Mouse (Mus musculus) embryo, embryonic 10 days (tissue): ENCODE data around the gene Etnppl.

Experiments used
- DNase-seq: peaks from one replicate; pipeline ENCODE4 v3.0.0-alpha.2; 2015; ENCODE audit warnings: low spot score

The Etnppl gene

DNA sequence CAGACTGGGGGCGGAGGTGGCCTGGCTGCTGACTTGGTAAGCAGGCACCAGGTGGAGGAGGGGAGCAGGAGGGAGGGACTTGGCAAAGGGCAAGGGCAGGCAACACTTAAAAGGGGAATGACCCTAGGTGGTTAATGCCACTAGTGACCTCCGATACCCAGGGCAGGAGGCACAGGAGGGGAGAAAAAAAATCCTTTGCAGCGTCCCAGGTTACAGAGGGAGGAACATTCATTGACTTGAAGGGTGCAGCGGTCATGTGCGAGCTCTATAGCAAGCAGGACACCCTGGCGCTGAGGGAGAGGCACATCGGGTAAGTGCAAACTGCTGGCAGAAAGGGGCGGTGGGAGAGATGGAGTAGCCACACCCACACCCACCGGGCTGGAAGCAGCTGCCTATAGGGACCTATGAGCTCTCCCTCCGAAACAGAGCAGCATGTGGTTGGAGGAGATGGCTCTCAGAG lies at the start of gene Etnppl:
Etnppl (plus strand) TSS at position 10 of the 460 bp plus-strand sequence.
- peak; percentile 67 for DNase-seq

DNA sequence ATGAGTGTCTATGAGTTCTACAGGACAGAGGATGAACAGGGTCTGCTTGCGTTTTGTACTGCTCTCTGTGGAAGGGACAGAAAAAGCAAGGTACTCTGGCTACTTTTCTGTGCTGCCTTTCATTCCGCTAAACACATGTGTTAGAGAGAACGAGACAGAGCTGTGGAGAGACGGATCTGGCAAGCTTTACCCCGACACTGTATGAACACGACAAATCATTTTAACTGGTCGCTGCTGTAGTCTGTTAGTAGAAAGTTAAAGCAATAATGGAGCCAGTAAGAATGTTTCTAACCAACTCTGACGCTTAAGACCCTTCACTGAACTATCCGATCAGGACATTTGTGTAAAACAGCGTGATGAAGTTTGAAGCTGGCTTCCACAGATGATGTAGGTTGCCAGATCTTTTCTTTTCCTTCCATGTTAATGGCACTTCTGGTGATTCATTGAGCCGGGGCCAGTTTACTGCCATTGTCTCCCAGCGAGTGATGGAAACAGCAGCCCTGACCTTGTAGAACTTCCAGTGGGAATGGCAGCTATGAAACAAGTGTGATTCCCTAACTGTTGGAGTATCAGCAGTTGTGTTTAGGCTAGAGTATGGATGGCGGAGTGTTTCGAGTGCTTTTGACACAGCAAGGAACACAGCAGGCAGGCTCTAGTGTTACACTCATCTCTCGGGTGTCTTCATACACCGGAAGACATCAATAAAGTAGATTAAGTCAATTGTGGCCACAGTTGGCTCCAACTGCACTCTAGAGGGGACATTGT lies 48.7 kb upstream of the Etnppl start:
- no peak for DNase-seq

DNA sequence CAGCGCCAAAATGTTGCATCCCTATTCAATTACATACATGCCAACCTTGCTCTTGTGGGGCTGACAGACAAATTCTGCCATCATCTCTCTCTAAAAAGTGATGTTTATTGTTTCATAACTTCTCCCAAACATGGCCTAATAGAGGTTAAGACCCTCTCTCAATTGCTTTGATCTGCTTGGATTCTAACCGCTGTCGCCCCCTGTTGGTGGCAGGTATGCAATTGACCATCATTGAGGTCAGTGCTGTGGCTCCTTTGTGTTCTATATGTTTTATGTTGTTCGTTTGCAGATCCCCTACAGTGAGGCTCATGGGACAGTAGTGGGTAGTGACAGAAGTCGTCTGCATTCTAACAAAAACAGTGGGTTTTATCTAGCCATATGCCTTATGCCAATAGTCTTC lies 44.0 kb upstream of the Etnppl start:
- no peak for DNase-seq

DNA sequence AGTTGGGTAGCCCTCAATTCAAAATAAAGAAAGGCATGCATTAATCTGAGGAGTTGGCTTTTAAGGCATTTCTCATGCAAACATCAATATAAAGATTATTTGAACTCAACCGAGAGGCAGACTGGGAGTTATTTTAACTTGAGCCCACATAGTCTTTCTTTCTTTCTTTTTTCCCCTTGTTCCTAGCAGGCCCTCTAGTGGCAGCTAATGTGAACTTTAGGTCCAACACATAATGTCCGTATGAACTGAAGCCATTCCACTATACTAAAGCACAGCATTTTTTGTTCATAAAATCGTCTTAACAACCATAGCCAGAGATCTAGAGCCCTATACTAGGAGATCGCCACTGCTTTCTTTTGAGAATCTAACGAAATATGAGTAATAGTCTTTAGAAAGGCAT lies 42.6 kb upstream of the Etnppl start:
- DNase-seq, result peak; percentile 76

DNA sequence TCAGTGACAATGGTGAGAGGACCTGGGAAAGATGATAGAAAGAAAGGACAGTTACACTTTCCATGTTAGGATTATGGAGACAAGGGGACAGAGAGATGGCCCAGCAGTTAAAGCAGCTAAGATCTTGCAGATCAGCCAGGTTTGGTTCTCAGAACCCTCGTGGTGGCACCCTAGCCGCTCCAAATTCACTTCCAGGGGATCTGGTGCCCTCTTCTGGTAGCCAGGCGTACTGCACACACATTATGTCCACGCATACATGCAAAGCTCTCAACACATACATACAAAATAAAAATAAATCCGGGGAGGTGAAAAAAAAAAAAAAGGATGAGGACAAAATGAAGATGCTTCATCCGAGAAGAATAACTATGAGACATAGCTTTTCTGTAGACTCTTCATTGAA lies 40.6 kb upstream of the Etnppl start:
- DNase-seq, result peak; percentile 49

DNA sequence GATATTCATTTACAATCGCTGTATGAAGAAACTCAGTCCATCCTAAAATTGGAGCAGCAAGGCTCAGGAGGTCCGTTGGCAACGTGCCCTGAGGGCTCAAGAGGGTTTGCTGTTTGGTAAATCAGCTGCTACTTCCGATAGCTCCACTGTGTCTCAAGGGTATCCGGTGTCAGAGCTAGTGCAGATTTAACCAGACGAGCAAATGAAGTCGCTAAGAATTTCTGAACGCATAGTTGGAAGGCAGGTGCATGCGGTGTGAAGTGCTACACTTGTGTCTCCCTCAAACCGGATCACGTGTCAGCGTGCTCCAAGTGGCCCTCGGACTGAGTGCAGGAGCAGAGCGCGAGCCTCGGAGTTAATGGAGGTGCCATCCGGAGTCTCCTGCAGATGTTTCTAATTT lies 37.7 kb upstream of the Etnppl start:
- peak; percentile 38 for DNase-seq

DNA sequence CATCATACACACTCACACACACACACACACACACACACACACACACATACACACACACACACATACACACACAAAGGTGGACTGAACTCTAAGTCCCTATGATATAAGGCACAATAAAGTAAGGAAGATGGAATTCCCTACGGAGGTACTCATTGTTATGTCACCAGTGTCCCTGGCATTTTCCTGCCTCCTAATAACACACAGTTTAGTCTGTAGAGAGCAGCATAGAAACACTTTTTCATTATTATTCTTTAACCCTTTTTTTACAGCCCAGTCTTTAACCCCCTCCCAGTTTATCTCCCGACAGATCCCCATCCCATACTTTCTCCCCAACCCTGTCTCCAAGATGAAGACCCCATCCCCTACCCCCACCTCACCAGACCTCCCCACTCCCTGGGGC lies 35.7 kb upstream of the Etnppl start:
- no peak for DNase-seq

DNA sequence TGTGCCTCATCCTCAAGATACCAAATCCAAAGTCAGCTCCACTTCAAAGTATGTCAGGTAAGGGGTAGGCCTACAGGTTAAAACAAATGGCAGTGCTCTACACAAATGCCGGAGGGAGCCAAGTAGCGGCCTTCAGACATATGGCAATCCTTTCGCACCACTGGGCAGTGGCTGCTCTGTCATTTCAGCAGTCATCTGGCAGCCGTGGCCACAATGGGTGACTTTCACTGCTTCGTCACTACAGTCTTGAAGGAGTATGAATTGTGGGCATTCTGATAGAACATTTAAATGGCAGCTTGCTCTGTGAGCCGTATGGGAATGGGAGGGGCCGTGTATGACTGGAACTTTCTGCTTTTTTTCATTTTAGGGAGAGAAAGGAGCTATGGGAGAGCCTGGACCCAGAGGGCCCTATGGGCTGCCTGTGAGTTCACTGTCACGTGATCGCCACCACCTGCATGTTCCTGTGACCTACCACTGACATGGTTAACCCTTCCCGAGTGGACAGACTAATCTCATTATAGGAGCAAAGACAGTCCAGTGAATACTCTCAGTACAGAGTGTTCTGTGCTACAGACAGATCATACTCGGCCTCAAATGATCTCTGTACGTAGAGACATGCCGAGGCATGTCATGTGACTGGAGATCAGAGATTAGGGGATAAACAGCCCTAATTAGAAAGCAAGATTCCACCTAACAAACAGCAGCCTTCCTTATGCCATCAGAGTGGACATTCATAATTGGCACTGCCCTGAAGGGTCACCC lies 34.2 kb upstream of the Etnppl start:
- DNase-seq, result no peak

DNA sequence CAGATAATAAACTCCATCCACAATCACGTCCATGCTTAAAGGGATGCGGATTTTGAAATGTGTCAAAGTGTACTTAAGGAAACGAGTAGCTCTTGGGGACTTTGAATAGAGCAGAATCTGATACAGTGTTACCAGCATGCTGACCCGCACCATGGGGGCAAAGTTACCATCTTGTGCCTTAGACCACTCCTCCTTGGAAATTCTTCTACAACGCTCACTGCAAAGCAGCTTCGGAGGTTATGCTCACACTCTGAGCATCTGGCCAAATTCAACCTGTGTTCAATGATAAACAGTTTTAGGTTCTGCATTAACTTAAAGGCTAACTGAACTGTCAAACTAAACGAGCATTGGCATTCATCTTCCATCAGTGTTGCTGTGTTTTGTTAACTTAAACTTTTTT lies 33.2 kb upstream of the Etnppl start:
- no peak for DNase-seq

DNA sequence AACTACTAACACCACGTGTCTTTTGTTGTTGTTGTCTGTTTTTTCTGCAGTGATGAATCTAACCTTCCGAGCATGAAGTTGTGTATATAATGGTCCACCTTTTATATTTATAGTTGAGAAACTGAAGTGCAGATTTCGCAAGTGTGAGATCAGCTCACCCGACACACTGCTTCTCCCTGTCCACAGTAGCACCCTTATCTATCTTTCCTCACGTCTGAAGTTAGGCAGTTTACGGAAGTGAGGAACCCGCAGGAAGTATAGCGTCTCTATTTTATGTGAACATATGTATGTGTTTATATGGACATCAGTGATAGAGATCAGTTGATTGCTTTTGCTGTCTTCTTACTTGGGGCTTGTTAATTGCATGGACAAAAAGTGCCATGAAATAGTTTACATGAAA lies 22.2 kb upstream of the Etnppl start:
- no peak for DNase-seq

DNA sequence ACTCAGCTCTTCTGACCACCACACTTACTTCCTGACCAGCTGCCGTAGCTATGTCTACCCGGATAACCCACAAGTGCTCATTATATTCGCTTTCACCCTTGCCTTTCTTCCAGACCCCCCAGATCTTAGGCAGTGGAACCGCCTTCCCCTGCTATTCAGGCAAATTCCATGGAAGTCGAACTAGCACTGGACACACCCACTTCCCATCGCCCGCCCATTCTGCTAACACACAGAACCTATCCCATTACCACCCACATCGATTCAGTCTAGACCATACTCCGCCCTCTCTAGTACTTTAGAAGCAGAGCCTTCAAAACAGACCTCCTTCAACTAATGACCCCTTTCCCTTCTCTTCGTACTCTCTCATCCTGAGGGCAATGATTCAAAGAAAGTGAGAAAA lies 15.8 kb upstream of the Etnppl start:
- DNase-seq, result no peak

DNA sequence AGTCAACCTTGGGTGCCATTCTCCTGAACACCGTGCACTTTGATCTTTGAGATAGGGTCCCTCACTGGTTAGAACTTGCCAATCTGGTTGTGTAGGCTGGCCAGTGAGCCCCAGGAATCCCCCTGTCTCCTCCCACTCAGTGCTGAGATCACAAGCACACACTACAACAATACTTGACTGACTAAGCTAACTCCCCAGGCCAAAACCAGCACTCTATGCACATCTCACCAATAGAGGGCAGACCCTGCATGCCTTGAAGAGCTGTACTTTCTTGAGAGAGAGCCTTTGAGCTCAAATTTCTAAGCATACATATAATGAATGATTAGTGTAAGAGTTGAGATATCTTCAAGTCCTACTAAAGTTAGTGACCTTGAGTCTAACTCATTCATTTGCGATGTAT lies 9.3 kb upstream of the Etnppl start:
- peak; percentile 57 for DNase-seq

DNA sequence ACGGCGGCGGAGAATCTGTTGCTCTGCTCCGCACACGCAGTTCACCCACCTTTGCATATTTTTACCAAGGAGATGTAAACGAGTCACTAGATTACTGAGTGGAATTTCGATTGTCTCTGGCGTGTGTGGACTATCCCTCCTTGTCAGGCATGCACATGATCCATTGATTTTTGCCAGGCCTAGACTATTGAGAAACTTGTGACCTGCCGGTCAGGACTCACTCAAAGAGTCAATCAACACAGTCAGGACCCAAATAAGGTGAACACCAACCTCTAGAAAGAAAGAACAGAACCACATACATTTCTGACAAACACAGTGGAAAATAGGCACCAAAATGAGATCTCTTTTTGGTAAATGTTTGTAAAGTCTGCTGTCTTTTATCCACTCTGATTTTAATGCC lies 2.8 kb upstream of the Etnppl start:
- no peak for DNase-seq

DNA sequence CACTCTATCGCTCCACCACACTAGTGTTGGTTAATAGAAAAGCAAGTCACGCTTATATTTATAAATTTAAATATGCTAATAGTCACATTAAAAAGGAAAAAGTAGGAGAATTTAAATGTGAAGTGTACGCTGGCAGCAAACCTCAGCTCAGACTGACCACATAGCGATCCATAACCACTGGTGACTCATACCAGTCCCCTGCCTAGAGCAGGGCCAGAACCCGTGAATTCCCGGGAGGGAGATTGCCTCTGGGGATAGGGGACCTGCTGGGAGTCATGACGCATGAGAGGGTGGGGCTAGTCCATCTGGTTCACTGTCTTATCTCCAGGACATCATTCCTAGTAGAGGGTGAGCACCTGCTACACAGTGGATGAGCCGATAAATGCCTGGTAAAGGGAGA lies 1.6 kb upstream of the Etnppl start:
- DNase-seq, result no peak

DNA sequence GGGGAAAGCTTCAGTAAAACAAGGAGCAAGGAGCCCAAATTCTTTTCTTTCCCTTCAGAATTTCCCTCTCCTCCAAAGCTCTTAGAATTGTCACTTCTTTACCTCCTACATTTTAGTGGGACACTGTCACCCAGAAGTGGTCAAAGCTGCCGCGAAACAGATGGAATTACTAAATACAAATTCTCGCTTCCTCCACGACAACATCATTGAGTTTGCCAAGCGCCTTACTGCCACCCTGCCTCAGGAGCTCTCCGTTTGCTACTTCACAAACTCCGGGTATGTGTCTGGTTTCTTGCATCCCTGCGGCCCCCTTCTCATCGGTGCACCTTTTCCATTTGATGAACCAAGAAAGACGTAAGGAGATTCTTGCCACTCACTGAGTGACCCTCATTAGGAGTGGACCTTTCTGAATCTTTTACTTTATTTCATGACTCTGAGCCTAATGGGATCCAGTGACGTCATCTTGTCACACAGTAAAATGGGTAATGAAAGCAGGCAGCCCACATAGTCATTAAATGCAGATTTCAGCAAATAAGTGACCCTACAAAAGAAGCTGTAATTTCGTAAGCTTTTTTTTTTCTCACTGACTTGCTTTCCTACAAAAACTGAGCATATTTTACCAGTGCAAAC lies 3.4 kb downstream of the Etnppl start:
- DNase-seq, result no peak

DNA sequence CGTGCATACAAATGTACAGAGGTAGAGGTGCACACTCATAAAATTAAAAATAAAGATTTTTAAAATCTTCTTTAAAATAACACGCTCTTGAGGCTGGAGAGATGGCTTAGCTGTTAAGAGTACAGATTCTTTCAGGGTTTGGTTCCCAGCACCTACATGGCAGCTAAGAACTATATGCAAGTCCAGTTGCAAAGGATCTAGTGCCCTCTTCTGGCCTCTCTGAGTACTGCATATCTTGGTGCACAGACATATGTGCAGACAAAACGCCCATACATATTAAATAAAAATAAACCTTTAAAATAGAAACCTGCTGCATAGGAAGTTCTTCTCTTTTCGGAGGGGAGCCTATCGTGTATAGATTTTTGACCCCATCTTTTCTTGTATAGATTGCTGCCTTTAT lies 11.1 kb downstream of the Etnppl start:
- DNase-seq, result no peak

DNA sequence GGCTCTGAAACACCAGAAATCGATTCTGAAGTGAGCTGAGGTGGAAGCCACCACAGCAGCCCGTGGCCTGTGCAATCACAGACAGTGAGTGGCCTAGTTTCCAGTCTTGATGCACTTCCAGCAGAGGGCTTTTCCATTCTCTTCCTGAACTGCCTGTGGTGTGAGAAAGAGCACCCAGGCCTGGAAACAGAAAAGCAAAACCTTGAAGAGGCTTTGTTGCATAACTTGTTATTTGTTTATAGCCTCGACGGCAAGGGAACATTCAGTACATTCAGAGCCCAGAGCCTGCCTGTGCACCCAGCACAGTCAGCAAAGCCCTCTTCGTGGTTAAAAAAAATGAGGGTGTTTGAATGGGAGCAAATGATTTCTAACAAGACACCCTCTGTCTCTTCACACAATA lies 16.6 kb downstream of the Etnppl start:
- no peak for DNase-seq

DNA sequence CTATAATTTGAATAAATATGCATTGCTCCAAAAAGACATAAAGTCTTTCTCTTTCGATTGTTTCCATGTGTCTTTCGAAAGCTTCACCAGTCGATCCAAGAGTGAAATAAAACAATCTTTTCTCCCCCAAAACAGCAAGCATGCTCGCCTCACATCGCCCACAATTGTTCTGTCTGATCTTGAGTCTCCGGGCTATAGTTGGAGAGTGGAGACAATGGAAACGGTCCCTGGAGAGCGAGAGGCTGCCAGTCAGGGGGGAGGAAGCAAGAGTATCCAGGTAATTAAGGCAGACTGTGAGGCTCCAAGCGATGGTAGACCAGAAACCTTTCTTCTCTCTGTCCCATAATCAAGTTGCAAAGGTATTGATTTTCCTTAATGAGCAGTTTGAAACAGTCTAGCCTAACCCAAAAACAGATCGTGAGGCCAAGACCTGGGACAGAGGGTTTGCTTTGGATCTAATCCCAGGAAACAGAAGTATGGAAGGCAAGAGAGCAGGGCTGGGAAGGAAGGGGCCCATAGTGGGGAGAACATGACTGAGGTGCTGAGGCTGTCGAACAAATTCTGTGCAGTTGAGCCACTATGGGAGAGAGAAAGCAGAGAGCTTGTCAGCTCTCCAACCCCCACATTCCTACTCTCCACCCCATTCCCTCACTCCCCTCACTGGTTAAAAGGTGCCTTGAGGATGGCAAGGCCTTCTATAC lies 29.0 kb downstream of the Etnppl start:
- no peak for DNase-seq

DNA sequence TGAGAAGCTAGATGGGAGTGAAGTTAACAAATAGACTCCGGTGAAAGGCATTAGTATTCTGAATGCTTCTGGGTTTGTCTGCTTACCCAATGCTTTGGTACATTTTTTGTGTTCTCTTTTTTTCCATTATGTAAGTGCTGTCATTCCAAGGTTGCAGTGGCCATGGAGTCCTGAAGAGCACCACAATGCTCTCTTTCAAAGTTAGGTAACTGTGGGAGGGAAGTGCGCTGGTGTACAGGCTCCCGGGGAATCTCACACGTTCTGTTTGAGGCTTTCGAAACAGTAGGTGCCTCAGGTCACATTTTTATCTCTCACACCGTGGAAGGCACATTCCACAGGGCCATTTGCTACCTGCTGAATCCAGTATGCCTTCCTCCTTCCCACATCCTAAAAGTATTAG lies 32.3 kb downstream of the Etnppl start:
- DNase-seq, result no peak

DNA sequence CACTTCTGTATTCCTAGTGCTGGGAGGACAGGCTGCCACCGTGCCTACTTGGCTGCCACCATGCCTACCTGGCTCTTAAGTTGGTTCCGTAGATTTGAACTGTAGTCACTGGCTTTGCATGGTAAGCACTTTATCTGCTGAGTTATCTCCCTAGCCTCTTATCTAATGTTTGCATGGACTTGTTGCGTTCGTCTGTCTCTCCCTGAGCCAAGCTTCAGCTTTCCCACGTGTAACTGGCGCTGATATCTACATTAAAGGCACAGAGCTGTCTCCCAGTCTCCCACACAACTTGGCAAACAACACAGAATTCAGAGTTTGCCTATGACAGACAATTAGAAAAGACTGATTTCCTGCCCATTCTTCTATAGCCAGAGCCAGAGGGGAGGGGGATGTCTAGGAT lies 43.4 kb downstream of the Etnppl start:
- no peak for DNase-seq

DNA sequence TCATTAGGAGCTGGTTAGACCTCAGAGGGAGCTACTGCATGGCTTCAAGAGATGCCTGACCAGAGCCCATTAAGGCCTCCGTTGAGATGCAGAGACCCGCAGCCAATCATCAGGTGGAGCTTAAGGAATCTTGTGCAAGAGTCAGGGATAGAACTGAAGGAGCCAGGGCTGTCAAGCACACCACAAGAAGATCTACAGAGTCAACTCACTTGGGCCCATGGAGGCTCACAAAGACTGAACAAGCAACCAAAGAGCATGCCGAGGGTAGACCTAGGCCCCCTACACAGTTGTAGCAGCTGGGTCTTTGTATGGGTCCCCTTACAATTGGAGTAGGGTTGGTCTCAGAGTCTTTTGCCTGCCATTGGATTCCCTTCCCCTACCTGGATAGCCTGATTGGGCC lies 45.2 kb downstream of the Etnppl start:
- DNase-seq, result no peak

DNA sequence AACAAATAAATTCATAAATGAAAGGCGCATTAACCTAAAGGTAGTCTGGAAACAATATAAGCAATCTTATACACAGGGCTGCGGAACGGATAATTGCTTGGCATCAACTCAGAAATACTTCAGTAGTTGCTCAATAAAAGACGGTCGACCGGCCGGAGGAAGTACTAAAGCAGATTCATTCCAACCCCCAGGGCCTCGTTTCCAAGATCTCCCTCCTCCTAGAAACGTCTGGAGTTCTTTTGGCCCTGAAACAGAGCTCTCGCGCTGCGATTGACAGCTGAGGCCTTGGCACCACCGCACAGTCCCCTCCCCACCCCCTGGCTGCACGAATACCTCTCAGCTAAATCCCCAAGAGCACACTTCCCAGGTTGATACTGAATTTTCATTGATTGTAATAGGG lies 54.0 kb downstream of the Etnppl start:
- no peak for DNase-seq
